Mouse (Mus musculus) liver, postnatal 0 days (tissue): ENCODE results near the gene Dennd5a. TPM values are rescaled to one million over a fixed set of nuclear protein-coding genes. Genes with fewer than 3 reads are reported as not detected.
"Not testable (repeated sequence)": the region's sequence is repeated elsewhere in the genome, so short reads cannot be mapped to it uniquely, and the experiment has no call there.

Source experiments
- ATAC-seq: fragments of 200-750 bp; cut with Nextera tagmentation; 2 replicates; pipeline ENCODE4 v1.8.0; 2017; ENCODE audit warnings: mild to moderate bottlenecking, moderate library complexity
- DNase-seq: peaks from one replicate; pipeline ENCODE4 v3.0.0-alpha.2; 2016
- H3K27ac ChIP-seq: fragments of 300-500 bp; sonication (generic); 2 replicates; pipeline ENCODE4 v1.5.1; 2014; ENCODE audit warnings: antibody characterized with exemption, moderate library complexity, mild to moderate bottlenecking, low read depth
- H3K27me3 ChIP-seq: fragments of 300-500 bp; sonication (generic); 2 replicates; pipeline ENCODE4 v1.6.1; 2014; ENCODE audit warnings: low read length, control low read depth, mixed read lengths; ENCODE audit not compliant: insufficient read depth
- H3K36me3 ChIP-seq: fragments of 300-500 bp; sonication (generic); replicated peaks from 2 replicates; pipeline ENCODE4 v1.6.1; 2014; ENCODE audit warnings: mild to moderate bottlenecking, control low read depth, low read length, moderate library complexity, mixed read lengths; ENCODE audit not compliant: insufficient read depth
- H3K4me1 ChIP-seq: fragments of 300-500 bp; sonication (generic); 2 replicates; pipeline ENCODE4 v1.6.1; 2014; ENCODE audit warnings: antibody characterized with exemption, mild to moderate bottlenecking, control low read depth; ENCODE audit not compliant: insufficient read depth
- H3K4me2 ChIP-seq: fragments of 300-500 bp; sonication (generic); 2 replicates; pipeline ENCODE4 v1.6.1; 2014; ENCODE audit warnings: low read depth, mild to moderate bottlenecking, low read length, moderate library complexity, mixed read lengths
- H3K4me3 ChIP-seq: fragments of 300-500 bp; sonication (generic); 2 replicates; pipeline ENCODE4 v1.5.1; 2014; ENCODE audit warnings: low read depth, low read length
- H3K9ac ChIP-seq: fragments of 300-500 bp; sonication (generic); replicated peaks from 2 replicates; pipeline ENCODE4 v1.6.1; 2014; ENCODE audit warnings: mild to moderate bottlenecking, moderate library complexity
- H3K9me3 ChIP-seq: fragments of 300-500 bp; sonication (generic); 2 replicates; pipeline ENCODE4 v1.6.1; 2016; ENCODE audit warnings: mild to moderate bottlenecking, control low read depth, low read length, mixed read lengths
- CTCF ChIP-seq: sonication (generic); IDR thresholded peaks from 2 replicates; pipeline ENCODE4 v1.5.1; 2016; ENCODE audit warnings: antibody characterized with exemption, low read depth
- EP300 ChIP-seq: IDR thresholded peaks from 2 replicates; pipeline ENCODE4 v1.6.1; 2016; ENCODE audit warnings: antibody characterized with exemption, low read depth, mild to moderate bottlenecking
- WGBS: fragments of 180-500 bp; shearing (Covaris S2); extraction: QIAGEN DNeasy Blood & Tissue Kit; methylation state at CpG from one replicate; pipeline ENCODE4 v1.1.7; 2014; ENCODE audit not compliant: insufficient replicate concordance; 5-methylcytosine and 5-hydroxymethylcytosine counted together
- polyA plus RNA-seq: library from polyadenylated mRNA; unstranded; fragments of >200 nt; fragmentation: Nextera tagmentation; extraction: Ambion mirVana; gene quantifications from 2 replicates; pipeline ENCODE4 v1.2.1, GENCODE M21; 2015

Gene Dennd5a
- polyA plus RNA-seq, 1 experiment from 2014 or later: 8.0 TPM

- H3K9me3 ChIP-seq: no peaks in the 10 kb centered on the region
- WGBS: under 1% methylated on average over 27 of the region's 27 CpGs
- TF ChIP-seq CTCF (no peak), EP300 (no peak)
- peak overlapping the region; percentile 62 for H3K4me3 ChIP-seq
- H3K9ac ChIP-seq: peak overlapping the region; percentile 73
- peaks cover 11% of the 10 kb centered on the region for H3K4me1 ChIP-seq
- peak overlapping the region; percentile 75 for H3K4me2 ChIP-seq
- H3K27ac ChIP-seq: peak overlapping the region; percentile 89
- H3K36me3 ChIP-seq: peaks cover 7% of the 10 kb centered on the region
- no peaks in the 10 kb centered on the region for H3K27me3 ChIP-seq
- no peak; the same call in 1 of the 2 replicates for ATAC-seq
- DNase-seq: no peak
Measured at GRCm38 (mm10) chr7:109985661-109986132, 25.4 kb upstream of the Dennd5a start.

GRCm38 (mm10) chr7:109984608-109985007, 24.3 kb upstream of the Dennd5a start:
- 0 out of 2 replicates have a peak overlapping the region, but pooled peaks have one; percentile 62 for H3K4me3 ChIP-seq
- WGBS: 72% methylated on average over 5 of the region's 5 CpGs
- peak overlapping the region; percentile 75; the same call in 1 of the 2 replicates for H3K4me2 ChIP-seq

GRCm38 (mm10) chr7:109977131-109977530, 16.9 kb upstream of the Dennd5a start:
- peak; percentile 64 for TF ChIP-seq CTCF
- 66% methylated on average over 5 of the region's 5 CpGs for WGBS
- H3K9me3 ChIP-seq, H3K9ac ChIP-seq, H3K27ac ChIP-seq, H3K27me3 ChIP-seq, H3K4me3 ChIP-seq, ATAC-seq, DNase-seq, H3K4me2 ChIP-seq, H3K4me1 ChIP-seq: not testable (repeated sequence)
- H3K36me3 ChIP-seq: peaks cover 42% of the 10 kb centered on the region

More at GRCm38 (mm10) chr7:109984608-109985007, 24.3 kb upstream of the Dennd5a start:
- peaks cover 17% of the 10 kb centered on the region for H3K36me3 ChIP-seq
- DNase-seq, ATAC-seq, H3K27me3 ChIP-seq, H3K9ac ChIP-seq, H3K9me3 ChIP-seq, H3K27ac ChIP-seq: not testable (repeated sequence)
- H3K4me1 ChIP-seq: peaks cover 11% of the 10 kb centered on the region

- WGBS: 84% methylated on average over 6 of the region's 6 CpGs
- H3K36me3 ChIP-seq: peaks cover 36% of the 10 kb centered on the region
- no peak for TF ChIP-seq CTCF
- no peak for TF ChIP-seq EP300
- DNase-seq: no peak
- no peaks in the 10 kb centered on the region for H3K4me1 ChIP-seq
- H3K4me3 ChIP-seq: no peak overlapping the region
- ATAC-seq: no peak
- H3K27me3 ChIP-seq: no peaks in the 10 kb centered on the region
- no peak overlapping the region for H3K4me2 ChIP-seq
- H3K27ac ChIP-seq: no peak overlapping the region
- H3K9me3 ChIP-seq: no peaks in the 10 kb centered on the region
- H3K9ac ChIP-seq: no peak overlapping the region
Measured at GRCm38 (mm10) chr7:109975966-109976715, 15.9 kb upstream of the Dennd5a start.

- Histone ChIP-seq H3K9ac (no peak overlapping the region), H3K9me3 (no peaks in the 10 kb centered on the region), H3K27me3 (no peaks in the 10 kb centered on the region), H3K4me1 (no peaks in the 10 kb centered on the region), H3K36me3 (peaks cover 7% of the 10 kb centered on the region), H3K27ac (no peak overlapping the region), H3K4me2 (no peak overlapping the region), H3K4me3 (no peak overlapping the region)
- TF ChIP-seq CTCF (no peak), EP300 (no peak)
- no peak for ATAC-seq
- no peak for DNase-seq
Measured at GRCm38 (mm10) chr7:109969542-109969941, 9.3 kb upstream of the Dennd5a start.

- no peak overlapping the region for H3K27ac ChIP-seq
- no peaks in the 10 kb centered on the region for H3K9me3 ChIP-seq
- ATAC-seq (peak; percentile 13; the same call in 1 of the 2 replicates), DNase-seq (no peak)
- TF ChIP-seq EP300 (no peak), CTCF (no peak)
- no peak overlapping the region for H3K4me3 ChIP-seq
- no peak overlapping the region for H3K4me2 ChIP-seq
- no peak overlapping the region for H3K9ac ChIP-seq
- H3K27me3 ChIP-seq: no peaks in the 10 kb centered on the region
- no peaks in the 10 kb centered on the region for H3K4me1 ChIP-seq
- 8% methylated on average over 2 of the region's 2 CpGs for WGBS
- H3K36me3 ChIP-seq: peaks cover 7% of the 10 kb centered on the region
Measured at GRCm38 (mm10) chr7:109968924-109969450, 8.7 kb upstream of the Dennd5a start.
